Mouse (Mus musculus): Measurements from ENCODE around the gene Me1. TPM values are rescaled to one million over a fixed set of nuclear protein-coding genes. Genes with fewer than 3 reads are reported as not detected.

Me1 gene
- polyA plus RNA-seq (2015; fragmentation: Nextera tagmentation; extraction: Ambion mirVana), result 3.7 and 4.4 TPM in 2 replicates

DNA sequence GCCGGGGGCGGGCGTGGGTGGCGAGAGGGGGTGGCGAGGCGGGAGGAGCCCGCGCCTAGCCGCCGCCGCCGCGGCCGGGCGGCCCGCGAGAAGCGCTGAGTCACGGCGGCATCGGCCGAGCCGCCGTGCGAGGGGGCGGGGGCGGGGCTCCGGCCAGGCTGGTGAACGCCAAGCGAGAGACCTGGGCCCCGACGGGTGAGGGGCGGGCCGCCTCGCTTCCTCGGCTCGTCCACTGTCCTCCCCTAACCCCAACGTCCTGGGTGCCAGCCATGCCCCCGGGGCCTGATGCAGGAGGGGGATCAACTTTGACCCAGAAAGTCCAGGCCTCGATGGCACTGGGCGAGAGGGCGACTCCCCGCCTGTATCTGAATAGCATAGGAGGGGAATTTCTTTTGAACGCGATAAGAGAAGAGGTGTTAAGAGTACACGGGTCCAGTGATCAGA, at the start of gene Me1:
Gene Me1 (minus strand): TSS at position 136 of the 444 bp plus-strand sequence.
- ATAC-seq (ENCODE audit: low read depth), result peak; percentile 75
- no peaks in the 10 kb centered on the region; the same call in 1 of the 2 replicates for H3K4me1 ChIP-seq (ENCODE audit: control insufficient read depth, low read depth, low read length)
- 2% methylated on average over 37 of the region's 46 CpGs for WGBS (ENCODE audit: insufficient replicate concordance)
- peak within 1 kb of the TSS; percentile 66 for H3K9ac ChIP-seq (ENCODE audit: low read depth, low read length)
- no peaks in the 10 kb centered on the region for H3K9me3 ChIP-seq (replicated peaks; ENCODE audit: control insufficient read depth, low read length)
- H3K4me2 ChIP-seq (ENCODE audit: low read depth, low read length), result peak within 1 kb of the TSS; percentile 85
- peaks cover 8% of the 10 kb centered on the region for H3K27me3 ChIP-seq (ENCODE audit: control insufficient read depth, insufficient read depth, low read depth, low read length)
- H3K36me3 ChIP-seq (ENCODE audit: control insufficient read depth, insufficient read depth), result no peaks in the 10 kb centered on the region
- peak within 1 kb of the TSS; percentile 66 for H3K4me3 ChIP-seq (ENCODE audit: low read depth, low read length)
- H3K27ac ChIP-seq (ENCODE audit: low read length), result no peak within 1 kb of the TSS

DNA sequence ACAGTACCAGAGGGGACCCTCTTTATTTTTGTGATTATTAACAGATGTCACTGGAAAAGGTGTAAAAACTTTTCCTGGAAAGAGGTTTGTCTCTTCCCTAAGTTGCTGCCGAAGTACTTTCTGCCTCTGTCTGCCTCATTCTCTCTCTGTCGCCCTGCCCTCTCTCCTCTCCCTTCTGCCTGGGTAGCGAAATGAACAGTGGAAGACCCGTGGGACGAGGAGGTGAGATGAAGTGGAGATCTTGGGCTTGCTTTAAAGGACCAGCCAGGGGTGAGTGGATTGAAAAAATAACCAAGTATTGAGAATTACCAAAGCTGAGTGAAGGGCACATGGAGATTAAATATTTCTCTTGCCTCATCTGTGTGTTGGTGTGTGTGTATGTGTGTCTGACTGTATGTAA, 48.3 kb upstream of the Me1 start:
- 33% methylated on average over 5 of the region's 5 CpGs for WGBS (ENCODE audit: insufficient replicate concordance)
- no peak overlapping the region for H3K27ac ChIP-seq (ENCODE audit: low read length)
- H3K4me1 ChIP-seq (ENCODE audit: control insufficient read depth, low read depth, low read length), result no peaks in the 10 kb centered on the region
- no peak overlapping the region for H3K9ac ChIP-seq (ENCODE audit: low read depth, low read length)
- H3K9me3 ChIP-seq (replicated peaks; ENCODE audit: control insufficient read depth, low read length), result no peaks in the 10 kb centered on the region
- ATAC-seq (ENCODE audit: low read depth), result no peak
- no peaks in the 10 kb centered on the region for H3K36me3 ChIP-seq (ENCODE audit: control insufficient read depth, insufficient read depth)
- no peaks in the 10 kb centered on the region for H3K27me3 ChIP-seq (ENCODE audit: control insufficient read depth, insufficient read depth, low read depth, low read length)
- H3K4me3 ChIP-seq (ENCODE audit: low read depth, low read length), result no peak overlapping the region
- no peak overlapping the region for H3K4me2 ChIP-seq (ENCODE audit: low read depth, low read length)

DNA sequence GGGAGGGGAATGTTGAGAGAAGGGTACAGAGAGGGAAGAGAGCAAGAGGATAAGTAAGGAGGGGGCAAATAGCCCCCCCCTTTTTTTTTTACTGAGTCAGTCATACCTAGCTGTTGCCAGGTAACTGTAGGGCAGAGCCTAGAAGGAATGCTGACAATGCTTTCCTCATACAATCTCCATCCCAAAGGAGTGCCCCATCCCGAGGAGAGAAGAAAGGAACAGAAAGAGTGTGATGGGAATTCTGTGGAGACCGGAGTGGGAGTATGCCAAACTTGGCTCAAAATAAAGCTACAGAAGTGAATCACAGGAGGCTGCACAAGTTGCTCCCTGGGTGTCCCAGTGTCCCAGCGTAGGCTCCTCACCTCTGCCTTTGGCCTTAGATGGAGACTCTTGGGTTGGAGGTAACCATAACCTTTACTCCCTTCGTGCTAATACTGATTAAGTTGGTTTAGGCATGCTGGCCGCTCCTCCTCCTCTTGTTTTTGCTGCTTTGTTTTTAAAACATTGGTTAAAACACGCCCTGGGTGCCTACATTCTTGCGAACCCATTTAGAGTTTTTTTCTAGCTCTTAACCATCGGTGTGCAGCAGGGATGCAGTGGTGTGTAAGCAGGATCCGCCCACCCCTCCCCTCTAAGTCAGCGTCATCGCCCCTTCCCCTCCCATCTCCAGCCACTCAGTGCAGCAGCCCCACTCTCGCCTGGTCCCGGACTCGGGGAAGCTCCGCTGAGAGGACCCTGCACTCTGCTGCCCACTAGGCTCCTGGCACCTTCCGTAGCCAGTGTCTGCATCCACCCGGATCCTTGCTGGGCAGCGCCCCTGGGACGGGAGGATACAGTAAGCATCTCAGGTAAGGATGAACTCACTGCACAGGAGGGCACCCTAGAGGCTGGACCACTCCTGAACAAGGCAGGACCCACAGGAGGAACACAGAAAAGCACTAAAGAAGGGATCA, 47.5 kb upstream of the Me1 start, which contains the start of gene Prss35:
Gene Prss35 (plus strand): TSS at position 691 of the 953 bp plus-strand sequence.
- Histone ChIP-seq H3K36me3 (ENCODE audit: control insufficient read depth, insufficient read depth) (no peaks in the 10 kb centered on the region), H3K4me1 (ENCODE audit: control insufficient read depth, low read depth, low read length) (no peaks in the 10 kb centered on the region), H3K9me3 (replicated peaks; ENCODE audit: control insufficient read depth, low read length) (no peaks in the 10 kb centered on the region), H3K4me3 (ENCODE audit: low read depth, low read length) (no peak within 1 kb of the TSS; the same call in 1 of the 2 replicates), H3K4me2 (ENCODE audit: low read depth, low read length) (no peak within 1 kb of the TSS), H3K27ac (ENCODE audit: low read length) (no peak within 1 kb of the TSS), H3K9ac (ENCODE audit: low read depth, low read length) (no peak within 1 kb of the TSS), H3K27me3 (ENCODE audit: control insufficient read depth, insufficient read depth, low read depth, low read length) (no peaks in the 10 kb centered on the region)
- no peak for ATAC-seq (ENCODE audit: low read depth)
- 7% methylated on average over 19 of the region's 19 CpGs for WGBS (ENCODE audit: insufficient replicate concordance)

- ATAC-seq (ENCODE audit: low read depth), result no peak
- H3K36me3 ChIP-seq (ENCODE audit: control insufficient read depth, insufficient read depth), result no peaks in the 10 kb centered on the region
- no peak overlapping the region for H3K27ac ChIP-seq (ENCODE audit: low read length)
- H3K9ac ChIP-seq (ENCODE audit: low read depth, low read length), result no peak overlapping the region
- no peaks in the 10 kb centered on the region for H3K27me3 ChIP-seq (ENCODE audit: control insufficient read depth, insufficient read depth, low read depth, low read length)
- no peaks in the 10 kb centered on the region for H3K9me3 ChIP-seq (replicated peaks; ENCODE audit: control insufficient read depth, low read length)
- no peak overlapping the region for H3K4me2 ChIP-seq (ENCODE audit: low read depth, low read length)
- H3K4me3 ChIP-seq (ENCODE audit: low read depth, low read length), result no peak overlapping the region
- no peaks in the 10 kb centered on the region for H3K4me1 ChIP-seq (ENCODE audit: control insufficient read depth, low read depth, low read length)
- whole genome bisulfite sequencing (ENCODE audit: insufficient replicate concordance), result 20% methylated on average over 3 of the region's 3 CpGs
Observed at GRCm38 (mm10) chr9:86739971-86740370, 44.2 kb upstream of the Me1 start.

- H3K4me3 ChIP-seq (ENCODE audit: low read depth, low read length), result no peak overlapping the region
- no peaks in the 10 kb centered on the region for H3K36me3 ChIP-seq (ENCODE audit: control insufficient read depth, insufficient read depth)
- no peaks in the 10 kb centered on the region for H3K9me3 ChIP-seq (replicated peaks; ENCODE audit: control insufficient read depth, low read length)
- no peak overlapping the region for H3K4me2 ChIP-seq (ENCODE audit: low read depth, low read length)
- H3K4me1 ChIP-seq (ENCODE audit: control insufficient read depth, low read depth, low read length), result no peaks in the 10 kb centered on the region
- 92% methylated on average over 8 of the region's 8 CpGs for WGBS (ENCODE audit: insufficient replicate concordance)
- no peak overlapping the region for H3K9ac ChIP-seq (ENCODE audit: low read depth, low read length)
- H3K27ac ChIP-seq (ENCODE audit: low read length), result no peak overlapping the region
- ATAC-seq (ENCODE audit: low read depth), result no peak
- H3K27me3 ChIP-seq (ENCODE audit: control insufficient read depth, insufficient read depth, low read depth, low read length), result no peaks in the 10 kb centered on the region
Observed at GRCm38 (mm10) chr9:86738801-86739200, 43.0 kb upstream of the Me1 start.

- no peak for ATAC-seq (ENCODE audit: low read depth)
- no peak overlapping the region for H3K4me2 ChIP-seq (ENCODE audit: low read depth, low read length)
- H3K36me3 ChIP-seq (ENCODE audit: control insufficient read depth, insufficient read depth), result no peaks in the 10 kb centered on the region
- no peaks in the 10 kb centered on the region for H3K4me1 ChIP-seq (ENCODE audit: control insufficient read depth, low read depth, low read length)
- no peak overlapping the region for H3K4me3 ChIP-seq (ENCODE audit: low read depth, low read length)
- no peak overlapping the region for H3K27ac ChIP-seq (ENCODE audit: low read length)
- no peaks in the 10 kb centered on the region for H3K27me3 ChIP-seq (ENCODE audit: control insufficient read depth, insufficient read depth, low read depth, low read length)
- WGBS (ENCODE audit: insufficient replicate concordance), result 59% methylated on average over 1 of the region's 1 CpGs
- no peaks in the 10 kb centered on the region for H3K9me3 ChIP-seq (replicated peaks; ENCODE audit: control insufficient read depth, low read length)
- no peak overlapping the region for H3K9ac ChIP-seq (ENCODE audit: low read depth, low read length)
Observed at GRCm38 (mm10) chr9:86738067-86738466, 42.3 kb upstream of the Me1 start.

GRCm38 (mm10) chr9:86736991-86737390, 41.2 kb upstream of the Me1 start:
- ATAC-seq (ENCODE audit: low read depth), result no peak
- WGBS (ENCODE audit: insufficient replicate concordance), result 61% methylated on average over 4 of the region's 4 CpGs
- no peak overlapping the region for H3K4me2 ChIP-seq (ENCODE audit: low read depth, low read length)

GRCm38 (mm10) chr9:86734795-86735194, 39.0 kb upstream of the Me1 start:
- H3K4me1 ChIP-seq (ENCODE audit: control insufficient read depth, low read depth, low read length), result no peaks in the 10 kb centered on the region
- no peak overlapping the region for H3K9ac ChIP-seq (ENCODE audit: low read depth, low read length)
- H3K4me2 ChIP-seq (ENCODE audit: low read depth, low read length), result no peak overlapping the region
- no peaks in the 10 kb centered on the region for H3K9me3 ChIP-seq (replicated peaks; ENCODE audit: control insufficient read depth, low read length)
- WGBS (ENCODE audit: insufficient replicate concordance), result 59% methylated on average over 9 of the region's 9 CpGs
- H3K4me3 ChIP-seq (ENCODE audit: low read depth, low read length), result no peak overlapping the region
- no peak overlapping the region for H3K27ac ChIP-seq (ENCODE audit: low read length)
- H3K27me3 ChIP-seq (ENCODE audit: control insufficient read depth, insufficient read depth, low read depth, low read length), result no peaks in the 10 kb centered on the region
- ATAC-seq (ENCODE audit: low read depth), result no peak
- H3K36me3 ChIP-seq (ENCODE audit: control insufficient read depth, insufficient read depth), result no peaks in the 10 kb centered on the region

More at GRCm38 (mm10) chr9:86736991-86737390, 41.2 kb upstream of the Me1 start:
- Histone ChIP-seq H3K27ac (ENCODE audit: low read length) (no peak overlapping the region), H3K4me1 (ENCODE audit: control insufficient read depth, low read depth, low read length) (no peaks in the 10 kb centered on the region), H3K9ac (ENCODE audit: low read depth, low read length) (no peak overlapping the region), H3K4me3 (ENCODE audit: low read depth, low read length) (no peak overlapping the region), H3K9me3 (replicated peaks; ENCODE audit: control insufficient read depth, low read length) (no peaks in the 10 kb centered on the region), H3K27me3 (ENCODE audit: control insufficient read depth, insufficient read depth, low read depth, low read length) (no peaks in the 10 kb centered on the region), H3K36me3 (ENCODE audit: control insufficient read depth, insufficient read depth) (no peaks in the 10 kb centered on the region)

DNA sequence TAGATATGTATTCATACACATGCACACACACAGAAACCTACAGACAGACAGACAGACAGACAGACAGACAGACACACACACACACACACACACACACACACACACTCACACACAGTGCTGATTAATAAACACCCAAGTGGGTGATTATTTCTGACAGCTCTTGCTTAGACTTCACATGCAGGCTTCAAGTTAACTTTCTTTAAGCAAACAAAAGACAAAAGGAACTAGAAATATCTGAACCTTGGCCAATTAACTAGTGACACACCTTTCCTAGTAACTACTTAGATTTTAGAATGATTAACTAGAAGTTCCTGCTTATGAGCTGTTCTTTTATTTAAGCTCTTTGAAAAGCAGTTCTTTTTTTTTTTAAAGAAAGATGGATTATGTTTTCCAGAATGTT, 38.6 kb upstream of the Me1 start:
- H3K4me3 ChIP-seq (ENCODE audit: low read depth, low read length), result no peak overlapping the region
- ATAC-seq (ENCODE audit: low read depth), result no peak
- no peak overlapping the region for H3K4me2 ChIP-seq (ENCODE audit: low read depth, low read length)
- no peaks in the 10 kb centered on the region for H3K27me3 ChIP-seq (ENCODE audit: control insufficient read depth, insufficient read depth, low read depth, low read length)
- H3K4me1 ChIP-seq (ENCODE audit: control insufficient read depth, low read depth, low read length), result no peaks in the 10 kb centered on the region
- no peak overlapping the region for H3K9ac ChIP-seq (ENCODE audit: low read depth, low read length)
- no peaks in the 10 kb centered on the region for H3K9me3 ChIP-seq (replicated peaks; ENCODE audit: control insufficient read depth, low read length)
- no peak overlapping the region for H3K27ac ChIP-seq (ENCODE audit: low read length)
- no peaks in the 10 kb centered on the region for H3K36me3 ChIP-seq (ENCODE audit: control insufficient read depth, insufficient read depth)

All from liver, embryonic 16.5 days (tissue).